Mouse (Mus musculus) 416B (cell line): ENCODE results near the gene Mphosph9.
"Not testable (repeated sequence)": the region's sequence is repeated elsewhere in the genome, so short reads cannot be mapped to it uniquely, and the experiment has no call there.

Experiments used
- DNase-seq: peaks from one replicate; pipeline ENCODE4 v3.0.0; 2011; ENCODE audit warnings: low read depth

Gene Mphosph9

DNA sequence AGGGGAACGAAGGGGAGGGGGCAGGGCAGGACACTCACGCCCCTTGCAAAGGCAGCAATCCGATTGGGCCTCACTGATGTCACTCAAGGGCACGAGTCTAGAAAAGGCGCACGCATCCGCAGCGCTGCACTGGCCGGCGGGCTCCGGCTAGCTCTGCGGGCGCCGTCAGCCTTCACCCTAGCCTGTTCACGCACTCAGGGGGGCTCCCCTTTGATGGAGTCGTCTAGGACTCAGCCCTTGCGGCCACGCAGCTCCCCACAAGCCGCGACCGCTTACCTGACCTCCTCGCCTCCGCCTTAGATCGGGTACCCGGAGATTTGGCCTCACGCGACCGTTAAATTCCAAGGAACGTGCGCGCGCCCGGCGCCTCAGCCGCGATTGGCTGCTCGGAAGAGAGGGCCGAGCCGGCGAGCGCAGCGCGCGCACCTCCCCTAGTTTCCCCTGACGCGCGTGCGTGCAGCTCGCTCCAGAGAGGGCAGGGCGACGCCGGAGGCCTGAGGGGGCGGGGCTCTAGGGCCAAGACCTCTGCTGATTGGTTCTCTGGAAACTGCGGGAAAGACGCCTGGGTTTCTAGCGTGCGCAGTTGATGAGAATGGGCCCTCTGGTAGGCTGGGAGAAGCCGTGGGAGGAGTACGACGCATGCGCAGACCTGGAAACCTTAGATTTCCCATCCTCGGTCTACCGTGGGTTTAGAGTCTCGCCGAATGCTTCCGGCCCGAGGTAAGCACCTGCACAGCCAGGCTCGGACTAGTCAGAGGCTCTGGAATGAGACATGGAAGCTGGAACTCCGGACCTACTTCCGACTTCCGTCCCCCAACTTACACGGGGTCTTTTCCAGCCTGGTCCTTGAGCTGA, at the start of gene Mphosph9, which contains the start of gene 2810006K23Rik:
Gene Mphosph9, minus strand, starts transcription at position 463 of the 855 bp plus-strand sequence.
Gene 2810006K23Rik, plus strand, starts transcription at position 580 of the 855 bp plus-strand sequence.
- peak; percentile 100 for DNase-seq

DNA sequence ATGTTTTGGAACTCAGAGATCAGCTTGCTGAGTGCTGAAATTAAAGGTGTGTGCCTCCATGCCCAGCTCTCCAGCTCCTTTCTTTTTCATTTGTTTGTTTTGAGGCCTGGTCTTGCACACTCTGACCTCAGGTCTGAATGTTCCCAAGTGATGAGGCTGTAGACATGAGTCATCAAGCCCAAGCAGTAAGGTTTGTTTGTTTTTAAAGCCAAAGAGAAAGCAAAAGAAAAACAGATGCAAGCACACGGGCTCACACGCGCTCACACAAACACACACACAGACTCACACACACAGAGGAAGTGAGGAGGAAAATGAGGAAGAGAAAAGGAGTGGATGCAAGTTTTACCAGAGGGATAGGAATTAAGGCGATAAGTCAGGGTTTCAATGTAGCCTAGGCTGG, 49.4 kb upstream of the Mphosph9 start:
- DNase-seq, result peak; percentile 64

- no peak for DNase-seq
Observed at GRCm38 (mm10) chr5:124376401-124376800, 48.6 kb upstream of the Mphosph9 start.

GRCm38 (mm10) chr5:124374298-124374697, 46.5 kb upstream of the Mphosph9 start:
- no peak for DNase-seq

GRCm38 (mm10) chr5:124366721-124367120, 38.9 kb upstream of the Mphosph9 start:
- DNase-seq, result no peak

DNA sequence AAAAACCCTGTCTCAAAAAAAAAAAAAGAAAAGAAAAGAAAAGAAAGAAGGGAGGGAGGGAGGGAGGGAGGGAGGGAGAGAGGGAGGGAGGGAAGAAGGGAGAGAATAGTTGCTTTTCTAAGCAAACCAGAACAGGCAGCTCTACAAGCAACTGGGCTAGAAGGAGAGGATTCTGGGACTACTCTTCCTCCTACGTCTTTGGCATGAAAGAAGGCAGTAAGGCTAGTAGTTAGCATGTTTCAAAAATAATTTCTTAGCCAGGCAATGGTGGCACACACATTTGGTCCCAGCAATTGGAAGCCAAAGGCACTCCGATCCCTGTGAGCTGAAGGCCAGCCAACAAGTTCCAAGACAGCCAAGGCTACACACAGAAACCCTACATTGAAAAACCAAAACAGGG, 38.0 kb upstream of the Mphosph9 start:
- no peak for DNase-seq

DNA sequence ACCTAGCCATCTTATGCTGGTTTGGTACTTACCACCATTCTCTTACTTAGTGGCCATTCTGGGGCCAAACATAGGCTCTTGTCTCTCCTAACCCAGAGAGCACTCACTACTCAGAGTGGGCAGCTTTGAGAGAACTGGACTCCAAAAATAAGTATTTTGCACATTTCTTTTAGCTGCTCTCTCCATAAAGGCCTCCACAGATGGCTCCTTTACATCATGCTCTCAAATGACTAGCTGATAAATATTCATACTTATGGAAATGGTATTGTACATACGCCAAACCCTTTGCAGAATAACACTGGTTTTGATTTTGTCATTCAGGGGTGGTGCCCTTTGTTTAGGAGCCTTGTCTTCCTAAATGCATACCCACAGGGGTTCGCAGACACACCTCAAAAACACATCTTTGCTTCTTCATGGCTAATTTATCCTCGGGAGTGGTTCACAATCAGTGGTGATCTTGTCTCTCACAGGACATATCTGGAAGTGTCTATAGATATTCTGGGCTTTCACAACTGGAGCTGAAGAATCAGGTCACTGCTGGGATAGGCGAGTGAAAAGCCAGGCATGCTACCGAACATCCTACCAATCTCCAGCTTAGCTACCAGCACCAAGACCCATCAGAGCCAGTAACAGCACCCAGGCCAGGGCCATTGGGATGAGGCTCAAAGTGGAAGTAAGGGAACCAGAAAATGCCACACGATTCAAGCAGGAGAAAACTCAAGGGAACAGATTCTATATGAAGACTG, 36.6 kb upstream of the Mphosph9 start:
- no peak for DNase-seq

DNA sequence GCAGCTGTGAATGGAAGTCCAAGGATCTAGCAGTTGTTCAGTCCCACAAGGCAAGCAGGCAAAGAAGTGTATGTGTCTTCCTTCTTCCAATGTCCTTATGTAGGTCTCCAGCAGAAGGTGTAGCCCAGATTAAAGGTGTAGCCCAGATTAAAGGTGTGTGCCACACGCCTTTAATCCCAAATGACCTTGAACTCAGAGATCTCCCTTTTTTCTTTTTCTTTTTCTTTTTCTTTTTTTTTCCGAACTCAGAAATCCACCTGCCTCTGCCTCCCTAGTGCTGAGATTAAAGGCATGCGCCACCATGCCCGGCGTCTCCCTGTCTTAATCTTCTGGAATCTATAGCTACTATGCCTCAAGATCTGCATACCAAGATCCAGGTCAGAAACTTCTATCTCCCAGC, 35.2 kb upstream of the Mphosph9 start, which contains the start of gene Cdk2ap1:
Gene Cdk2ap1, minus strand, starts transcription at position 101 of the 400 bp plus-strand sequence.
- DNase-seq, result not testable (repeated sequence)

DNA sequence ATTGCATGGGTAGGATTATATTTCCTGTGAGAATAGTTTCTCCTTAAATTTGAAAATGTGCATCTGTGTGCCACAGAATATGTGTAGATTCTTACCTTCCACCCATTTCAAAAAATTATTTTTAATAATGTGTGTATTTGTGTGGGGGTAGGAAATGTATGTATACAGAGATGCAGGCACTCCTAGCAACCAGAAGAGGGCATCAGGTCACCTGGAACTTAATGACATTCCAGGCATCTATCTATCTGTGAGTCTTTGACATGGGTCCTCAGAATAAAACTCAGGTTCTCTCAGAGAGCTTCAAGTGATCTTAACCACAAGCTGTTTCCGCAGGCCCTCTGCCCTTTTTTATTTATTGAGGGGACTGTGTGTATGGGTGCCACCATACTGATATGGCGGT, 31.9 kb upstream of the Mphosph9 start:
- peak; percentile 74 for DNase-seq

- no peak for DNase-seq
Observed at GRCm38 (mm10) chr5:124356695-124357094, 28.9 kb upstream of the Mphosph9 start.

- DNase-seq, result no peak
Observed at GRCm38 (mm10) chr5:124355425-124355959, 27.7 kb upstream of the Mphosph9 start.

- DNase-seq, result peak; percentile 64
Observed at GRCm38 (mm10) chr5:124354574-124355424, 27.0 kb upstream of the Mphosph9 start.

- DNase-seq, result peak; percentile 55
Observed at GRCm38 (mm10) chr5:124353726-124354547, 26.2 kb upstream of the Mphosph9 start.

GRCm38 (mm10) chr5:124353011-124353725, 25.4 kb upstream of the Mphosph9 start:
- DNase-seq, result peak; percentile 29

GRCm38 (mm10) chr5:124352141-124352920, 24.6 kb upstream of the Mphosph9 start:
- peak; percentile 92 for DNase-seq

DNA sequence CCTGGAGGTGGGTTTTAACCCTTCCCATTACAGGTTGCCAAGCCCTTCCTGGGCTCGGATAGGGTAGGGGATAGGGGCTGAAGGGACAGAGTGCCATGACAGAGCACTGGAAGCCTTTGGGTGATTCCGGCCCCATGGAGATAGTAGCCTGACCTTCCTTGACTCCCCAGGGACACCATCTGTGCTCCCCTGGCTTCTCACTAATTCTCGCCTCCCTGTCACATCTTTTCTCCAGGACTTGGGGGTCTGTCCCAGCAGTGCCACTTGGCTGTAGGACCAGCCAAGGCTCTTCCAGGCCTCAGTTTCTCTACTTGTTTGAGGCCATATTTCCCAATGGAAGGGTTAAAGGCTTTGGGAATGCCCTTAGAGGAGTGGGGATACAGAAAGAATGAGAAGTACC, 23.8 kb upstream of the Mphosph9 start:
- DNase-seq, result no peak

GRCm38 (mm10) chr5:124351111-124351560, 23.4 kb upstream of the Mphosph9 start:
- DNase-seq, result peak; percentile 79

DNA sequence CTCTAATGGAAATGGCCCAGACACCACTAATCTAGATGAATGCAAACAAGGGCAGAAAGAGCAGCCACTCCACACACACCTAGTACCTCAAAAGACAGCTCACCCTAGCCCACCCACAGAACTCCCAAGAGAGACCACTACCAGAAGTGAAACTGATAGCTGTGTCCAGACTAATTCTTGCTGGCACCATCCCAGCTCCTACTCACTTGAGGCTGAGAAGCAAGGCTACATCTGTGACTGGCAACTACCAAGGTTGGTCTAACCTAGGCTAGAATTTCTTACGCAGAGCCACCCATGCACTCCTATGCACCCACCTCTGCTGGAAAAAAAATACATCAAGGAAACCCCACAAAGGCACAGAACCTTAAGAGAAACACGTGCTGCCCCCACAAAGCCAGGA, 22.6 kb upstream of the Mphosph9 start:
- DNase-seq, result no peak

GRCm38 (mm10) chr5:124349196-124349595, 21.4 kb upstream of the Mphosph9 start:
- DNase-seq, result no peak
